Mouse (Mus musculus) ES-E14 (cell line): ENCODE measurements at regions not wholly inside any gene's neighbourhood (a gene's known extent, or its start where the extent isn't known, plus 50 kb on each side); places are given as distances from the start of the nearest gene placed in this dataset.

Experiments
- DNase-seq: peaks from one replicate; pipeline ENCODE4 v3.0.0-alpha.2; 2013; ENCODE audit warnings: low read depth, low spot score
- H3K27ac ChIP-seq: 2 replicates; pipeline ENCODE4 v1.5.1; 2012; ENCODE audit warnings: low read depth, mild to moderate bottlenecking, low read length, moderate library complexity, mixed read lengths; ENCODE audit not compliant: poor library complexity, insufficient read depth, severe bottlenecking
- H3K36me3 ChIP-seq: 2 replicates; pipeline ENCODE4 v1.6.1; 2012; ENCODE audit warnings: mild to moderate bottlenecking, low read length, moderate library complexity, mixed read lengths; ENCODE audit not compliant: control insufficient read depth, poor library complexity, insufficient read depth, severe bottlenecking
- H3K4me1 ChIP-seq, 2 experiments: fragments of 150-350 bp in 1 of 2; sonication (generic) in 1 of 2; 2 replicates each; pipeline ENCODE4 v1.6.1; 2012; ENCODE audit warnings: low read length in 2 of 2, mild to moderate bottlenecking in 1 of 2, mixed read lengths in 1 of 2; ENCODE audit not compliant: control insufficient read depth in 2 of 2, insufficient read depth in 2 of 2, poor library complexity in 1 of 2
- H3K4me3 ChIP-seq, 2 experiments: fragments of 150-350 bp in 1 of 2; sonication (generic) in 1 of 2; 2 replicates each; pipeline ENCODE4 v1.5.1; 2012; ENCODE audit warnings: low read length in 2 of 2, low read depth in 1 of 2, mild to moderate bottlenecking in 1 of 2, mixed read lengths in 1 of 2; ENCODE audit not compliant: insufficient read depth in 1 of 2, poor library complexity in 1 of 2, severe bottlenecking in 1 of 2
- H3K9ac ChIP-seq: 2 replicates; pipeline ENCODE4 v1.6.1; 2012; ENCODE audit warnings: low read depth, mild to moderate bottlenecking, low read length, mixed read lengths; ENCODE audit not compliant: poor library complexity, insufficient read depth, severe bottlenecking
- H3K9me3 ChIP-seq: fragments of 150-350 bp; sonication (generic); 2 replicates; pipeline ENCODE4 v1.6.1; 2012; ENCODE audit warnings: low read depth, mild to moderate bottlenecking, low read length; ENCODE audit not compliant: control insufficient read depth, insufficient read depth
- CHD2 ChIP-seq: IDR thresholded peaks from 2 replicates; pipeline ENCODE4 v1.6.1; 2014; ENCODE audit warnings: mild to moderate bottlenecking, low read depth, low read length, inconsistent platforms
- HCFC1 ChIP-seq: IDR thresholded peaks from 2 replicates; pipeline ENCODE4 v1.6.1; 2012; ENCODE audit warnings: low read length, inconsistent platforms, borderline replicate concordance; ENCODE audit not compliant: insufficient read depth
- MAFK ChIP-seq: IDR thresholded peaks from 2 replicates; pipeline ENCODE4 v1.6.1; 2014; ENCODE audit warnings: mild to moderate bottlenecking, low read depth, low read length, inconsistent platforms; ENCODE audit not compliant: insufficient read depth
- ZC3H11A ChIP-seq: IDR thresholded peaks from 2 replicates; pipeline ENCODE4 v1.6.1; 2012; ENCODE audit warnings: low read depth, mild to moderate bottlenecking, inconsistent platforms, low read length, borderline replicate concordance
- ZNF384 ChIP-seq: IDR thresholded peaks from 2 replicates; pipeline ENCODE4 v1.6.1; 2012; ENCODE audit warnings: low read depth, low read length, inconsistent platforms
- in situ Hi-C, 2 experiments: fragments of 600-800 bp; cut with MboI; formaldehyde crosslinking; loops; one replicate each; pipeline ENCODE4 v1.15.1; 2025; ENCODE audit warnings: low sequenced_read_pairs in 2 of 2, inconsistent platforms in 1 of 2; ENCODE audit not compliant: unreplicated experiment in 2 of 2

- H3K36me3 ChIP-seq: no peaks in the 10 kb centered on the region
- DNase-seq: no peak
- in situ Hi-C loops: no loop called here
- no peak overlapping the region for H3K27ac ChIP-seq
- no peak for TF ChIP-seq CHD2
- TF ChIP-seq HCFC1: no peak
- TF ChIP-seq MAFK: no peak
- TF ChIP-seq ZNF384: no peak
- TF ChIP-seq ZC3H11A: no peak
- no peak overlapping the region for H3K9ac ChIP-seq
- no peaks in the 10 kb centered on the region for H3K9me3 ChIP-seq
- H3K4me3 ChIP-seq: no peak overlapping the region
- H3K4me1 ChIP-seq: no peaks in the 10 kb centered on the region
Observed at GRCm38 (mm10) chr17:59848853-59849252, 835.7 kb upstream of the Nudt12 start.

GRCm38 (mm10) chr17:59845261-59845819 is 832.2 kb upstream of the Nudt12 start:
- in situ Hi-C loops: no loop called here
- no peaks in the 10 kb centered on the region for H3K9me3 ChIP-seq
- H3K27ac ChIP-seq: no peak overlapping the region
- no peaks in the 10 kb centered on the region for H3K4me1 ChIP-seq
- H3K36me3 ChIP-seq: no peaks in the 10 kb centered on the region
- H3K9ac ChIP-seq: no peak overlapping the region
- TF ChIP-seq HCFC1 (no peak), ZNF384 (no peak), MAFK (no peak), CHD2 (no peak), ZC3H11A (no peak)
- no peak overlapping the region for H3K4me3 ChIP-seq
- no peak for DNase-seq

- Histone ChIP-seq H3K4me1 (no peaks in the 10 kb centered on the region), H3K9me3 (no peaks in the 10 kb centered on the region), H3K4me3 (no peak overlapping the region), H3K27ac (no peak overlapping the region), H3K36me3 (no peaks in the 10 kb centered on the region), H3K9ac (no peak overlapping the region)
- in situ Hi-C loops: no loop called here
- no peak for DNase-seq
- TF ChIP-seq MAFK (peak; percentile 50; the same call in 1 of the 2 replicates), ZNF384 (no peak)
Observed at GRCm38 (mm10) chr17:59805870-59806269, 792.7 kb upstream of the Nudt12 start.

GRCm38 (mm10) chr17:59793434-59793833 is 780.3 kb upstream of the Nudt12 start:
- Histone ChIP-seq H3K4me3 (no peak overlapping the region), H3K27ac (no peak overlapping the region), H3K4me1 (no peaks in the 10 kb centered on the region), H3K36me3 (no peaks in the 10 kb centered on the region), H3K9me3 (no peaks in the 10 kb centered on the region), H3K9ac (no peak overlapping the region)
- in situ Hi-C loops: no loop called here
- TF ChIP-seq CHD2 (no peak), ZC3H11A (no peak), HCFC1 (no peak), ZNF384 (no peak), MAFK (no peak)
- DNase-seq: no peak

GRCm38 (mm10) chr17:59792780-59793179 is 779.6 kb upstream of the Nudt12 start:
- no peak for DNase-seq
- H3K36me3 ChIP-seq: no peaks in the 10 kb centered on the region
- H3K4me3 ChIP-seq: no peak overlapping the region
- in situ Hi-C loops: no loop called here
- no peaks in the 10 kb centered on the region for H3K4me1 ChIP-seq
- H3K27ac ChIP-seq: no peak overlapping the region
- no peaks in the 10 kb centered on the region for H3K9me3 ChIP-seq
- no peak overlapping the region for H3K9ac ChIP-seq
- TF ChIP-seq CHD2 (no peak), HCFC1 (no peak), MAFK (no peak), ZC3H11A (no peak), ZNF384 (no peak)
